Mouse (Mus musculus): Measurements from ENCODE around the gene Olfr934.

DNA sequence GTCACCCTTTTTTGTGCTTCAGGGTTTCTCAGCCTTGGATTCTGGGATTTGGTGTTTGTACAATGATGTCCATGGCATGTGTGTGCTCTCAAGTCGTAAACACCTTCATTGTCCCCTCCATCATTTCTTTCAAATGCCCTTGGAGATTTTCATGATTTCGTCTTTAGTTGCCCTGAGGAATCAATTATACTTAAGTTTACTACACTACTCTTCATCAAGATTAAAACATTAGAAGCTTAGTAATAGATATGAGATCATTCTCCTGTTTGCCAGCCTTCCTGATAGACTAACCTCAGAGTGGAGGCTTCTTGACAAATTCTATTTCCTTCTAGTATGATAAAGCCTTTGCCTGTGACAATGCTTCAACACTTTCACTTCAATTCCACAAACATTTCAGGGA is 11.5 kb upstream of the Olfr934 start, which contains the start of gene Olfr935:
- TF ChIP-seq CTCF (conservative IDR thresholded peaks at IDR 0.05; ENCODE audit: low read length) (no peak), POU5F1 (IDR thresholded peaks at IDR 0.05; ENCODE audit: borderline replicate concordance, low read length) (no peak), NANOG (IDR thresholded peaks at IDR 0.05; ENCODE audit: borderline replicate concordance, low read length) (no peak)

All from E14TG2a.4 (cell line).